ENCODE assay signal across 33 mouse cellular contexts in the genomic region with DNA sequence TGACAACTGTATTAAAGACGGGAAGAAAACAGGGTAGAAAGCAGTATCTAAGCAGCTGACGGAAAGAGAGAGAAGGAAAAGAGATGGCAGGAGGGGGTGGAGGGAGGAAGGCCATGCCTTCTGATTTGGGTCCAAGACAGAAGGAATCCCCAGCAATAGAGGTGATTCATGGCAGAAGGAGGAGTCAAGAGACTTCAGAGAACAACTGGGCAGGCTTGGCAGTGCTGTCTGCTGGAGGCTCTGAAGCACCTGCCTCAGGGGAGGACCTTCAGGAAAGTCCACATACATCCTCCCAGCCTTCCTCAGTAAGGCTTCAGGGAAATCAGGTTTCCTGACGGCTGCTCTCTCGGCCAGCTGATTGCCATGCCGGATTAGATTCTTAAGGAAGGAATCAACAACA.
DNase-seq lines count a peak whose midpoint lies in the region; ATAC-seq and TF ChIP-seq lines count a peak whose summit lies in the region.
"Had no signal": no experiment of that assay in that cellular context is flagged by ENCODE, and none has a peak within 500 bp of the region (broad histone marks: within the 10 kb centered on the region; RNA-seq: fewer than 3 reads in every experiment).

No protein-coding gene starts in this region.

- 0 out of 2 replicates have a peak overlapping the region, but pooled peaks have one; percentile 10 for H3K4me2 ChIP-seq in stomach, embryonic 15.5 days
- H3K4me2 ChIP-seq in stomach, postnatal 0 days (replicated peaks; ENCODE audit: low read depth) = no peak overlapping the region
- H3K4me2 ChIP-seq in liver, embryonic 11.5 days = peak overlapping the region; percentile 58
- peak overlapping the region; percentile 52 for H3K4me2 ChIP-seq in liver, embryonic 16.5 days (ENCODE audit: low read depth, low read length)
- no peak overlapping the region for H3K4me2 ChIP-seq in heart, embryonic 11.5 days
- H3K4me2 ChIP-seq in midbrain, postnatal 0 days (ENCODE audit: low read depth, low read length, poor library complexity, severe bottlenecking) = no peak overlapping the region
- H3K4me2 ChIP-seq: embryonic facial prominence, embryonic 15.5 days; forebrain, embryonic 15.5 days; heart, embryonic 15.5 days; hindbrain, embryonic 12.5 days; intestine, embryonic 15.5 days; limb, embryonic 13.5 days; neural tube, embryonic 12.5 days had no signal

- H3K4me1 ChIP-seq in stomach, embryonic 15.5 days = no peaks in the 10 kb centered on the region
- H3K4me1 ChIP-seq in stomach, postnatal 0 days (replicated peaks; ENCODE audit: control insufficient read depth, insufficient read depth) = no peaks in the 10 kb centered on the region
- peaks cover 12% of the 10 kb centered on the region for H3K4me1 ChIP-seq in liver, embryonic 11.5 days (replicated peaks; ENCODE audit: control insufficient read depth, insufficient read depth, low read length)
- H3K4me1 ChIP-seq in liver, embryonic 16.5 days (ENCODE audit: control insufficient read depth, low read depth, low read length) = peaks cover 25% of the 10 kb centered on the region
- no peaks in the 10 kb centered on the region for H3K4me1 ChIP-seq in heart, embryonic 11.5 days (ENCODE audit: control insufficient read depth, insufficient read depth, low read length)
- no peaks in the 10 kb centered on the region for H3K4me1 ChIP-seq in midbrain, postnatal 0 days (ENCODE audit: insufficient read depth, low read length)
- H3K4me1 ChIP-seq: embryonic facial prominence, embryonic 10.5 days; forebrain, embryonic 10.5 days; forebrain, embryonic 15.5 days; heart, embryonic 15.5 days; hindbrain, embryonic 12.5 days; intestine, embryonic 15.5 days; limb, embryonic 13.5 days; midbrain, embryonic 10.5 days; neural tube, embryonic 12.5 days had no signal

- ATAC-seq in stomach, embryonic 15.5 days (ENCODE audit: insufficient read depth, low FRiP score, low read depth) = peak; percentile 53; the same call in 1 of the 2 replicates
- ATAC-seq in stomach, postnatal 0 days (ENCODE audit: low FRiP score, low TSS enrichment) = no peak
- ATAC-seq in liver, embryonic 11.5 days (replicated peaks; ENCODE audit: low FRiP score) = peak; percentile 67
- peak; percentile 72 for ATAC-seq in liver, embryonic 16.5 days (ENCODE audit: low read depth)
- ATAC-seq in heart, embryonic 11.5 days (replicated peaks; ENCODE audit: insufficient number of reproducible peaks, low FRiP score, low TSS enrichment) = no peak
- ATAC-seq in midbrain, postnatal 0 days (ENCODE audit: low FRiP score) = no peak
- ATAC-seq: forebrain, embryonic 15.5 days; hindbrain, postnatal 0 days; intestine, embryonic 15.5 days; midbrain, embryonic 16.5 days had no signal

- 82% methylated on average over 5 of the region's 5 CpGs for WGBS in stomach, embryonic 15.5 days
- 86% methylated on average over 5 of the region's 5 CpGs for WGBS in stomach, postnatal 0 days
- 61% methylated on average over 5 of the region's 5 CpGs for WGBS in liver, embryonic 11.5 days
- WGBS in liver, embryonic 16.5 days (ENCODE audit: insufficient replicate concordance) = 50% methylated on average over 5 of the region's 5 CpGs
- 79% methylated on average over 5 of the region's 5 CpGs for WGBS in heart, embryonic 11.5 days (ENCODE audit: insufficient replicate concordance)
- 80% methylated on average over 5 of the region's 5 CpGs for WGBS in midbrain, postnatal 0 days

- no peak overlapping the region for H3K27ac ChIP-seq in stomach, embryonic 15.5 days
- no peak overlapping the region for H3K27ac ChIP-seq in stomach, postnatal 0 days (replicated peaks)
- peak overlapping the region; percentile 77 for H3K27ac ChIP-seq in liver, embryonic 11.5 days (ENCODE audit: low read depth, low read length)
- peak overlapping the region; percentile 84 for H3K27ac ChIP-seq in liver, embryonic 16.5 days (ENCODE audit: low read length)
- H3K27ac ChIP-seq in heart, embryonic 11.5 days (ENCODE audit: low read depth, low read length) = no peak overlapping the region
- no peak overlapping the region for H3K27ac ChIP-seq in midbrain, postnatal 0 days (ENCODE audit: low read depth, low read length)
- H3K27ac ChIP-seq: embryonic facial prominence, embryonic 10.5 days; embryonic facial prominence, embryonic 15.5 days; forebrain, embryonic 10.5 days; forebrain, embryonic 15.5 days; gastrocnemius, adult 2 months; heart, embryonic 15.5 days; hindbrain, embryonic 12.5 days; hindbrain, postnatal 0 days; intestine, embryonic 15.5 days; layer of hippocampus, adult 2 months; limb, embryonic 13.5 days; macrophage; midbrain, embryonic 10.5 days; neural tube, embryonic 12.5 days had no signal

- no peak for TF ChIP-seq EP300 in stomach, postnatal 0 days (optimal IDR thresholded peaks at IDR 0.05)

- no peak overlapping the region for H3K9ac ChIP-seq in stomach, embryonic 15.5 days
- H3K9ac ChIP-seq in stomach, postnatal 0 days (ENCODE audit: low read length) = no peak overlapping the region
- H3K9ac ChIP-seq in liver, embryonic 11.5 days (ENCODE audit: low read depth, low read length) = peak overlapping the region; percentile 61
- H3K9ac ChIP-seq in liver, embryonic 16.5 days (ENCODE audit: low read depth, low read length) = peak overlapping the region; percentile 51
- no peak overlapping the region for H3K9ac ChIP-seq in heart, embryonic 11.5 days (ENCODE audit: low read depth, low read length)
- H3K9ac ChIP-seq in midbrain, postnatal 0 days (replicated peaks; ENCODE audit: low read length, poor library complexity, severe bottlenecking) = no peak overlapping the region
- H3K9ac ChIP-seq: embryonic facial prominence, embryonic 15.5 days; forebrain, embryonic 15.5 days; heart, embryonic 15.5 days; hindbrain, embryonic 12.5 days; intestine, embryonic 15.5 days; limb, embryonic 13.5 days; neural tube, embryonic 12.5 days had no signal

- no peak for DNase-seq in stomach, postnatal 0 days (ENCODE audit: low spot score)
- DNase-seq in liver, embryonic 11.5 days (ENCODE audit: low spot score) = no peak
- no peak for DNase-seq in urinary bladder, postnatal 25 days (ENCODE audit: low spot score)
- no peak for DNase-seq in midbrain, postnatal 0 days (ENCODE audit: low spot score)
- DNase-seq: adrenal gland, postnatal 36 days; cerebellum, adult 2 months; cerebellum, postnatal 14 days; gastrocnemius, adult 2 months; heart, postnatal 36 days; kidney, adult 2 months; kidney, postnatal 36 days; lung, adult 2 months; lung, postnatal 10 days; thymus, adult 18-20 months; thymus, postnatal 25 days had no signal

- no peak for TF ChIP-seq CTCF in stomach, postnatal 0 days (IDR thresholded peaks at IDR 0.05; ENCODE audit: low read depth)
- no peak for TF ChIP-seq CTCF in midbrain, postnatal 0 days (IDR thresholded peaks at IDR 0.05)

- H3K36me3 ChIP-seq in stomach, embryonic 15.5 days = no peaks in the 10 kb centered on the region
- no peaks in the 10 kb centered on the region for H3K36me3 ChIP-seq in stomach, postnatal 0 days (ENCODE audit: control insufficient read depth, insufficient read depth, low read length)
- H3K36me3 ChIP-seq in liver, embryonic 11.5 days (ENCODE audit: control insufficient read depth, insufficient read depth, low read length) = no peaks in the 10 kb centered on the region
- no peaks in the 10 kb centered on the region for H3K36me3 ChIP-seq in liver, embryonic 16.5 days (ENCODE audit: control insufficient read depth, insufficient read depth)
- no peaks in the 10 kb centered on the region for H3K36me3 ChIP-seq in heart, embryonic 11.5 days (ENCODE audit: control insufficient read depth, insufficient read depth, low read length)
- H3K36me3 ChIP-seq in midbrain, postnatal 0 days (ENCODE audit: insufficient read depth, low read length) = no peaks in the 10 kb centered on the region
- H3K36me3 ChIP-seq: embryonic facial prominence, embryonic 10.5 days; embryonic facial prominence, embryonic 15.5 days; forebrain, embryonic 10.5 days; forebrain, embryonic 15.5 days; heart, embryonic 15.5 days; hindbrain, embryonic 12.5 days; intestine, embryonic 15.5 days; limb, embryonic 13.5 days; midbrain, embryonic 10.5 days; neural tube, embryonic 12.5 days had no signal

- no peak overlapping the region for H3K4me3 ChIP-seq in stomach, embryonic 15.5 days (replicated peaks)
- no peak overlapping the region for H3K4me3 ChIP-seq in stomach, postnatal 0 days (ENCODE audit: low read depth, low read length)
- H3K4me3 ChIP-seq in liver, embryonic 11.5 days (ENCODE audit: low read depth, low read length) = peak overlapping the region; percentile 45
- peak overlapping the region; percentile 57 for H3K4me3 ChIP-seq in liver, embryonic 16.5 days (ENCODE audit: low read depth, low read length)
- no peak overlapping the region for H3K4me3 ChIP-seq in heart, embryonic 11.5 days (ENCODE audit: low read depth, low read length)
- H3K4me3 ChIP-seq in midbrain, postnatal 0 days (ENCODE audit: low read depth, low read length) = no peak overlapping the region
- H3K4me3 ChIP-seq: embryonic facial prominence, embryonic 10.5 days; embryonic facial prominence, embryonic 15.5 days; forebrain, embryonic 10.5 days; forebrain, embryonic 15.5 days; gastrocnemius, adult 2 months; heart, embryonic 15.5 days; hindbrain, embryonic 12.5 days; intestine, embryonic 15.5 days; layer of hippocampus, adult 2 months; limb, embryonic 13.5 days; midbrain, embryonic 10.5 days; myocyte; neural tube, embryonic 12.5 days had no signal

- no peaks in the 10 kb centered on the region for H3K27me3 ChIP-seq in stomach, embryonic 15.5 days (replicated peaks)
- no peaks in the 10 kb centered on the region for H3K27me3 ChIP-seq in stomach, postnatal 0 days (ENCODE audit: control insufficient read depth, insufficient read depth, low read length)
- H3K27me3 ChIP-seq in liver, embryonic 11.5 days (replicated peaks; ENCODE audit: control insufficient read depth, insufficient read depth, low read length) = no peaks in the 10 kb centered on the region
- H3K27me3 ChIP-seq in liver, embryonic 16.5 days (ENCODE audit: control insufficient read depth, insufficient read depth, low read depth, low read length) = no peaks in the 10 kb centered on the region
- no peaks in the 10 kb centered on the region for H3K27me3 ChIP-seq in heart, embryonic 11.5 days (ENCODE audit: control insufficient read depth, insufficient read depth, low read length)
- H3K27me3 ChIP-seq in midbrain, postnatal 0 days (ENCODE audit: insufficient read depth, low read length) = no peaks in the 10 kb centered on the region
- H3K27me3 ChIP-seq: embryonic facial prominence, embryonic 15.5 days; forebrain, embryonic 15.5 days; heart, embryonic 15.5 days; hindbrain, embryonic 12.5 days; intestine, embryonic 15.5 days; limb, embryonic 13.5 days; neural tube, embryonic 12.5 days had no signal

- no peaks in the 10 kb centered on the region for H3K9me3 ChIP-seq in stomach, embryonic 15.5 days
- H3K9me3 ChIP-seq in stomach, postnatal 0 days (ENCODE audit: control insufficient read depth, low read length) = no peaks in the 10 kb centered on the region
- no peaks in the 10 kb centered on the region for H3K9me3 ChIP-seq in liver, embryonic 11.5 days (ENCODE audit: control insufficient read depth, low read length)
- no peaks in the 10 kb centered on the region for H3K9me3 ChIP-seq in liver, embryonic 16.5 days (replicated peaks; ENCODE audit: control insufficient read depth, low read length)
- no peaks in the 10 kb centered on the region for H3K9me3 ChIP-seq in heart, embryonic 11.5 days (replicated peaks; ENCODE audit: control insufficient read depth, low read length)
- no peaks in the 10 kb centered on the region for H3K9me3 ChIP-seq in midbrain, postnatal 0 days (ENCODE audit: low read length)
- H3K9me3 ChIP-seq: embryonic facial prominence, embryonic 10.5 days; embryonic facial prominence, embryonic 15.5 days; forebrain, embryonic 10.5 days; forebrain, embryonic 15.5 days; heart, embryonic 15.5 days; hindbrain, embryonic 12.5 days; intestine, embryonic 15.5 days; limb, embryonic 13.5 days; midbrain, embryonic 10.5 days; neural tube, embryonic 12.5 days had no signal

Comparison
In these comparisons a context has a peak if more than half of its experiments do, and no peak if none do; other contexts are left out.
1. ATAC-seq: peak in stomach, embryonic 15.5 days (single experiment), liver, embryonic 11.5 days (single experiment) and liver, embryonic 16.5 days (single experiment); none in stomach, postnatal 0 days (single experiment), heart, embryonic 11.5 days (single experiment) and midbrain, postnatal 0 days (single experiment).
2. H3K4me2 ChIP-seq: peak in stomach, embryonic 15.5 days (single experiment), liver, embryonic 11.5 days (single experiment) and liver, embryonic 16.5 days (single experiment); none in stomach, postnatal 0 days (single experiment), heart, embryonic 11.5 days (single experiment) and midbrain, postnatal 0 days (single experiment).
3. H3K27ac ChIP-seq: peak in liver, embryonic 11.5 days (single experiment) and liver, embryonic 16.5 days (single experiment); none in stomach, embryonic 15.5 days (single experiment), stomach, postnatal 0 days (single experiment), heart, embryonic 11.5 days (single experiment) and midbrain, postnatal 0 days (single experiment).
4. H3K4me3 ChIP-seq: peak in liver, embryonic 11.5 days (single experiment) and liver, embryonic 16.5 days (single experiment); none in stomach, embryonic 15.5 days (single experiment), stomach, postnatal 0 days (single experiment), heart, embryonic 11.5 days (single experiment) and midbrain, postnatal 0 days (single experiment).
5. H3K9ac ChIP-seq: peak in liver, embryonic 11.5 days (single experiment) and liver, embryonic 16.5 days (single experiment); none in stomach, embryonic 15.5 days (single experiment), stomach, postnatal 0 days (single experiment), heart, embryonic 11.5 days (single experiment) and midbrain, postnatal 0 days (single experiment).